Mouse (Mus musculus): ENCODE measurements around the gene Slfn8. TPM values are rescaled to one million over a fixed set of nuclear protein-coding genes. Genes with fewer than 3 reads are reported as not detected.
"Not testable (repeated sequence)": the region's sequence is repeated elsewhere in the genome, so short reads cannot be mapped to it uniquely, and the experiment has no call there.

Slfn8 gene
- polyA plus RNA-seq, 1 experiment = not detected

GRCm38 (mm10) chr11:82991469-82992166 lies 29.0 kb downstream of the Slfn8 start, which contains the start of gene Slfn9:
Gene Slfn9 (minus strand): TSS chr11:82991830.
- Histone ChIP-seq H3K4me2 (ENCODE audit: low read depth) (peak within 1 kb of the TSS; percentile 78), H3K27me3 (ENCODE audit: control insufficient read depth, insufficient read depth, insufficient read length) (no peaks in the 10 kb centered on the region), H3K4me3 (peak within 1 kb of the TSS; percentile 28), H3K79me2 (ENCODE audit: control insufficient read depth, insufficient read depth) (no peaks in the 10 kb centered on the region), H3ac (ENCODE audit: control insufficient read depth, insufficient read length) (no peak within 1 kb of the TSS), H3K36me3 (ENCODE audit: control insufficient read depth, insufficient read depth) (no peaks in the 10 kb centered on the region)
- TF ChIP-seq REST (IDR thresholded peaks at IDR 0.05; ENCODE audit: insufficient read depth, insufficient read length) = no peak

GRCm38 (mm10) chr11:82990612-82991385 lies 29.8 kb downstream of the Slfn8 start:
- H3K36me3 ChIP-seq (ENCODE audit: control insufficient read depth, insufficient read depth); H3K27me3 ChIP-seq (ENCODE audit: control insufficient read depth, insufficient read depth, insufficient read length); H3ac ChIP-seq (ENCODE audit: control insufficient read depth, insufficient read length); H3K79me2 ChIP-seq (ENCODE audit: control insufficient read depth, insufficient read depth): not testable (repeated sequence)
- peak overlapping the region; percentile 78 for H3K4me2 ChIP-seq (ENCODE audit: low read depth)
- peak overlapping the region; percentile 28 for H3K4me3 ChIP-seq

GRCm38 (mm10) chr11:82989357-82989756 lies 31.3 kb downstream of the Slfn8 start:
- no peaks in the 10 kb centered on the region for H3K36me3 ChIP-seq (ENCODE audit: control insufficient read depth, insufficient read depth)
- H3ac ChIP-seq (ENCODE audit: control insufficient read depth, insufficient read length) = no peak overlapping the region
- no peaks in the 10 kb centered on the region for H3K79me2 ChIP-seq (ENCODE audit: control insufficient read depth, insufficient read depth)
- H3K27me3 ChIP-seq (ENCODE audit: control insufficient read depth, insufficient read depth, insufficient read length) = no peaks in the 10 kb centered on the region
- TF ChIP-seq POLR2A (IDR thresholded peaks at IDR 0.05; ENCODE audit: insufficient read length, low read depth) (no peak), POLR2AphosphoS2 (IDR thresholded peaks at IDR 0.05; ENCODE audit: insufficient read length, low read depth) (no peak), REST (IDR thresholded peaks at IDR 0.05; ENCODE audit: insufficient read depth, insufficient read length) (no peak), USF1 (IDR thresholded peaks at IDR 0.05; ENCODE audit: low read depth) (no peak), MAX (IDR thresholded peaks at IDR 0.05; ENCODE audit: low read depth) (no peak), CEBPB (IDR thresholded peaks at IDR 0.05; ENCODE audit: insufficient read depth, poor library complexity, severe bottlenecking) (no peak), TCF3 (IDR thresholded peaks at IDR 0.05; ENCODE audit: insufficient read length, low read depth) (no peak), MYOG (IDR thresholded peaks at IDR 0.05; ENCODE audit: control insufficient read depth in 1 of 3, insufficient read depth in 1 of 3, insufficient read length in 2 of 3, low read depth in 2 of 3) (no peak), TCF12 (IDR thresholded peaks at IDR 0.05; ENCODE audit: insufficient read depth, poor library complexity, severe bottlenecking) (no peak), SRF (IDR thresholded peaks at IDR 0.05; ENCODE audit: control insufficient read depth, insufficient read length, low read depth) (no peak), E2F4 (IDR thresholded peaks at IDR 0.05; ENCODE audit: insufficient read depth) (no peak)
- no peak overlapping the region for H3K4me2 ChIP-seq (ENCODE audit: low read depth)
- H3K4me3 ChIP-seq = no peak overlapping the region

- H3K27me3 ChIP-seq (ENCODE audit: control insufficient read depth, insufficient read depth, insufficient read length) = no peaks in the 10 kb centered on the region
- no peak overlapping the region for H3K4me2 ChIP-seq (ENCODE audit: low read depth)
- no peak overlapping the region for H3ac ChIP-seq (ENCODE audit: control insufficient read depth, insufficient read length)
- no peaks in the 10 kb centered on the region for H3K36me3 ChIP-seq (ENCODE audit: control insufficient read depth, insufficient read depth)
- no peak for TF ChIP-seq TCF3 (IDR thresholded peaks at IDR 0.05; ENCODE audit: insufficient read length, low read depth)
- no peak for TF ChIP-seq CEBPB (IDR thresholded peaks at IDR 0.05; ENCODE audit: insufficient read depth, poor library complexity, severe bottlenecking)
- TF ChIP-seq POLR2A (IDR thresholded peaks at IDR 0.05; ENCODE audit: insufficient read length, low read depth) = no peak
- TF ChIP-seq MAX (IDR thresholded peaks at IDR 0.05; ENCODE audit: low read depth) = no peak
- TF ChIP-seq REST (IDR thresholded peaks at IDR 0.05; ENCODE audit: insufficient read depth, insufficient read length) = no peak
- no peak for TF ChIP-seq SRF (IDR thresholded peaks at IDR 0.05; ENCODE audit: control insufficient read depth, insufficient read length, low read depth)
- no peak for TF ChIP-seq MYOG (IDR thresholded peaks at IDR 0.05; ENCODE audit: control insufficient read depth in 1 of 3, insufficient read depth in 1 of 3, insufficient read length in 2 of 3, low read depth in 2 of 3)
- no peak for TF ChIP-seq TCF12 (IDR thresholded peaks at IDR 0.05; ENCODE audit: insufficient read depth, poor library complexity, severe bottlenecking)
- no peak for TF ChIP-seq POLR2AphosphoS2 (IDR thresholded peaks at IDR 0.05; ENCODE audit: insufficient read length, low read depth)
- no peak for TF ChIP-seq E2F4 (IDR thresholded peaks at IDR 0.05; ENCODE audit: insufficient read depth)
- no peak for TF ChIP-seq USF1 (IDR thresholded peaks at IDR 0.05; ENCODE audit: low read depth)
- no peak for TF ChIP-seq MYOD1 (IDR thresholded peaks at IDR 0.05; ENCODE audit: control insufficient read depth in 1 of 3, insufficient read length in 2 of 3, low read depth in 2 of 3)
- H3K4me3 ChIP-seq = no peak overlapping the region
- H3K79me2 ChIP-seq (ENCODE audit: control insufficient read depth, insufficient read depth) = no peaks in the 10 kb centered on the region
These were observed 33.0 kb downstream of the Slfn8 start for GRCm38 (mm10) chr11:82987621-82988020.

GRCm38 (mm10) chr11:82983193-82983592 lies 37.4 kb downstream of the Slfn8 start:
- no peak overlapping the region for H3K4me2 ChIP-seq (ENCODE audit: low read depth)
- no peak overlapping the region for H3K4me3 ChIP-seq
- no peaks in the 10 kb centered on the region for H3K27me3 ChIP-seq (ENCODE audit: control insufficient read depth, insufficient read depth, insufficient read length)
- no peaks in the 10 kb centered on the region for H3K79me2 ChIP-seq (ENCODE audit: control insufficient read depth, insufficient read depth)
- TF ChIP-seq E2F4 (IDR thresholded peaks at IDR 0.05; ENCODE audit: insufficient read depth) = no peak
- TF ChIP-seq SRF (IDR thresholded peaks at IDR 0.05; ENCODE audit: control insufficient read depth, insufficient read length, low read depth) = no peak
- no peak for TF ChIP-seq TCF3 (IDR thresholded peaks at IDR 0.05; ENCODE audit: insufficient read length, low read depth)
- no peaks in the 10 kb centered on the region for H3K36me3 ChIP-seq (ENCODE audit: control insufficient read depth, insufficient read depth)
- H3ac ChIP-seq (ENCODE audit: control insufficient read depth, insufficient read length) = no peak overlapping the region

GRCm38 (mm10) chr11:82982409-82982808 lies 38.2 kb downstream of the Slfn8 start:
- H3K36me3 ChIP-seq (ENCODE audit: control insufficient read depth, insufficient read depth) = not testable (repeated sequence)

More at GRCm38 (mm10) chr11:82982409-82982808, 38.2 kb downstream of the Slfn8 start:
- not testable (repeated sequence) for H3K4me2 ChIP-seq (ENCODE audit: low read depth); H3ac ChIP-seq (ENCODE audit: control insufficient read depth, insufficient read length); H3K4me3 ChIP-seq; H3K79me2 ChIP-seq (ENCODE audit: control insufficient read depth, insufficient read depth); H3K27me3 ChIP-seq (ENCODE audit: control insufficient read depth, insufficient read depth, insufficient read length)
